Mouse (Mus musculus): ENCODE results near the gene Sem1.
"Not testable (repeated sequence)": the region's sequence is repeated elsewhere in the genome, so short reads cannot be mapped to it uniquely, and the experiment has no call there.

Sem1 gene

GRCm38 (mm10) chr6:6578304-6579149 lies at the start of gene Sem1:
TSS of gene Sem1 (minus strand) at chr6:6578663.
- peak; percentile 68 to 86 for DNase-seq (ENCODE audit: low spot score in 2 of 2)

- peak in 1 of 2 experiments; percentile 38 for DNase-seq (ENCODE audit: low spot score in 2 of 2)
These were observed 44.6 kb upstream of the Sem1 start for GRCm38 (mm10) chr6:6622846-6623749.

GRCm38 (mm10) chr6:6603561-6604544 lies 25.4 kb upstream of the Sem1 start:
- no peak for DNase-seq (ENCODE audit: low spot score in 2 of 2)

- DNase-seq (ENCODE audit: low spot score in 2 of 2): no peak
These were observed 7.8 kb upstream of the Sem1 start for GRCm38 (mm10) chr6:6586313-6586712.

GRCm38 (mm10) chr6:6581849-6582248 lies 3.4 kb upstream of the Sem1 start:
- no peak for DNase-seq (ENCODE audit: low spot score in 2 of 2)

GRCm38 (mm10) chr6:6577741-6578284 lies 650 bp downstream of the Sem1 start:
- DNase-seq (ENCODE audit: low spot score in 2 of 2): no peak

GRCm38 (mm10) chr6:6577291-6577690 lies 1.2 kb downstream of the Sem1 start:
- no peak for DNase-seq (ENCODE audit: low spot score in 2 of 2)

GRCm38 (mm10) chr6:6575796-6576195 lies 2.7 kb downstream of the Sem1 start:
- no peak for DNase-seq (ENCODE audit: low spot score in 2 of 2)

GRCm38 (mm10) chr6:6568436-6568835 lies 10.0 kb downstream of the Sem1 start:
- DNase-seq (ENCODE audit: low spot score in 2 of 2): no peak

GRCm38 (mm10) chr6:6563691-6564090 lies 14.8 kb downstream of the Sem1 start:
- DNase-seq (ENCODE audit: low spot score in 2 of 2): no peak

GRCm38 (mm10) chr6:6562716-6563115 lies 15.7 kb downstream of the Sem1 start:
- DNase-seq (ENCODE audit: low spot score in 2 of 2): no peak

GRCm38 (mm10) chr6:6557647-6558046 lies 20.8 kb downstream of the Sem1 start:
- no peak for DNase-seq (ENCODE audit: low spot score in 2 of 2)

- DNase-seq (ENCODE audit: low spot score in 2 of 2): no peak
These were observed 26.5 kb downstream of the Sem1 start for GRCm38 (mm10) chr6:6552006-6552405.

GRCm38 (mm10) chr6:6547997-6548396 lies 30.5 kb downstream of the Sem1 start:
- DNase-seq (ENCODE audit: low spot score in 2 of 2): no peak

GRCm38 (mm10) chr6:6544255-6544645 lies 34.2 kb downstream of the Sem1 start:
- no peak for DNase-seq (ENCODE audit: low spot score in 2 of 2)

- DNase-seq (ENCODE audit: low spot score in 2 of 2): no peak
These were observed 34.7 kb downstream of the Sem1 start for GRCm38 (mm10) chr6:6543606-6544254.

- no peak for DNase-seq (ENCODE audit: low spot score in 2 of 2)
These were observed 36.3 kb downstream of the Sem1 start for GRCm38 (mm10) chr6:6542133-6542532.

GRCm38 (mm10) chr6:6536781-6537466 lies 41.5 kb downstream of the Sem1 start:
- no peak for DNase-seq (ENCODE audit: low spot score in 2 of 2)

- not testable (repeated sequence) for DNase-seq (ENCODE audit: low spot score in 2 of 2)
These were observed 42.1 kb downstream of the Sem1 start for GRCm38 (mm10) chr6:6536359-6536758.

Measured in cerebellum, postnatal 4 days (tissue).